Mouse (Mus musculus): ENCODE results near the gene Gnai2.

The Gnai2 gene

DNA sequence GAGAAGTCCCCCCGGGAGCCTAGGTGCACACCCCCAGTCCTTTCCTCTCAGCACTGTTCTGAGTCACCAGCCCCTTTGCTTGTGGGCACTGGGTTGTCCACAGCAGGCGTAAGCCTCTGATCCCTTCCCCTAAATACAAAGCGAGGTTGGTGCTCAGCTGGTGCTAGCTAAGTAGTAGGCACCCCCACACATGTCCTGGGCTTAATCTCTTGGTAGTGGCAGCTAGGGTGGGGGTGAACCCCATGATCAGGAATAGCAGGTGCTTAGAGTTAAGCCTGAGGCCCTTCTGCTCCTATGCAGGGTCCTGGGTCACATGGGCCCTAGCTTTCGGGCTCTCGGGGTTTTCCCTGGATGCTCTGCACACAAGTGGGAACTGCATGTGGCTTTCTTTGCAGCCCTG lies 22.0 kb upstream of the Gnai2 start:
- DNase-seq = no peak

GRCm38 (mm10) chr9:107654585-107654984 lies 19.4 kb upstream of the Gnai2 start:
- DNase-seq = no peak

- DNase-seq = no peak
Observed at GRCm38 (mm10) chr9:107653474-107653873, 18.3 kb upstream of the Gnai2 start.

- DNase-seq = no peak
Observed at GRCm38 (mm10) chr9:107650708-107651481, 15.7 kb upstream of the Gnai2 start.

DNA sequence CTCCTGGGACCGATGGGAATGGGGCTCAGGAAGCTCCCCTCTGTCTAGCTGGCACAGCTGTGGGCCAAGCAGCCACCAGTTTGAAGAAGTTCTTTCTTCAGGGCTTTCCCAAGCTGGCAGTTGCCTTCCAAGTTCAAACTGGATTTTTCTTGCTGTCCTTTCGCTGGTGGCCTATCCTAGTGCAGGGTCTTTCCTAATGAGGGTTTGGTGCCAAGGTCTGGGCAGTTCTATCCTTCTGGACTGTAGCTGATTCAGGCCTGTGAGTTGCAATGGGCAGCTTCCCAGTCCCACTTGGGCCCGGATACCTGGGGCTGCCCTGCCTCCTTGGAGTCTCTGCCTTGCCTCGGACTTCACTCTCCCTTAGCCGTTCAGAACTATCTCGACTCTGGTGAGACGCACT lies 15.1 kb upstream of the Gnai2 start:
- DNase-seq = no peak

DNA sequence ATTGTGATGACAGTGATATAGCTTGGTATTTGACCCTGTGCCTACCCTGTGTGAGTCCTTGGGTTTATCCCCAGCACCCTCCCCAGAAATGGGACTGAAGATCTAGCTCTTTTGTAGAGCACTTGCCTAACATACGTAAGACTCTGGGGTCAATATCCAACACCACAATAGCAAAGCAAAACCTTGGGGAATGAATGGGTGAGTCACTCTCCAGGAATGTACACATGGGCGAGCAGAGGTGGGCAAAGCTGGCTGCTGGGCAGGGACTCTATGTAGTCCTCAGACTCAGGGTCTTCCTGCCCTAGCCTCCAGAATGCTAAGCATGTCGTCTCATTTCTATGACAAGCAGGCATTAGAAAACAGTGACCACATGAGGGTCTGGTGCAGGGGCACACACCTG lies 13.6 kb upstream of the Gnai2 start:
- DNase-seq = no peak

DNA sequence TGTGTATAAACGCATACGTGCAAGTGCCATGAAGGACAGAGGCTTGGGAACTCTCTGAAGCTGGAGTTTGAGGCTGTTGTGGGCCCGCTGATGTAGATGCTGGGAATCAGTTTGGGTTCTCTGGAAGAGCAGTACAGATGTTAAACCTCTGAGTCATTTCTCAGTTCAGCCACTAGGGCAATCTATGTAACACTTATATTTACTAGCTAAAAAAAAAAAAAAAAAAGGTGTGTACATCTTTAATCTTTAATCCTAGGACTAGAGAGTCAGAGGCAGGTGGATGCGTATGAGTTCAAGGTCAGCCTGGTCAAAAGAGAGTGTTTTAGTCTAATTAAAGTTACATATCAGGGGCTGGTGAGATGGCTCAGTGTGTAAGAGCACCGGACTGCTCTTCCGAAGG lies 11.8 kb upstream of the Gnai2 start:
- DNase-seq = no peak

GRCm38 (mm10) chr9:107645577-107645976 lies 10.4 kb upstream of the Gnai2 start:
- DNase-seq = peak; percentile 85

DNA sequence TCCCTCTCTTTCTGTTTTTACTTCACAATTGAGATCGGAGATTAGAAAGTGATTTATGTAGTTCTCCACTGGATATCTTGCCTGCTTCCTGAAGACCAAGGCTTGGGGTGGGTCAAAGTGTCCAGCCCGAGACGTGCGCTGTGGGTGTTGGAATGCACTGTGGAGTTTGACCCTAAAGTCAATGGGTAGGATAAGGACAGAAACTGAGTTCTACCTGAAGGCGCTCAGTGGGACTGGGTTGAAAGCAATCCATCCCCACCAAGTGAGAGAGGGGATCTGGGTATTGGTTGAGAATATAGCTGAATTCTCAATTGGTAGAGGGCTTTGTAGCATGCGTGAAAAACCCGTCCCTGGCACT lies 10.0 kb upstream of the Gnai2 start:
- DNase-seq = peak; percentile 57

DNA sequence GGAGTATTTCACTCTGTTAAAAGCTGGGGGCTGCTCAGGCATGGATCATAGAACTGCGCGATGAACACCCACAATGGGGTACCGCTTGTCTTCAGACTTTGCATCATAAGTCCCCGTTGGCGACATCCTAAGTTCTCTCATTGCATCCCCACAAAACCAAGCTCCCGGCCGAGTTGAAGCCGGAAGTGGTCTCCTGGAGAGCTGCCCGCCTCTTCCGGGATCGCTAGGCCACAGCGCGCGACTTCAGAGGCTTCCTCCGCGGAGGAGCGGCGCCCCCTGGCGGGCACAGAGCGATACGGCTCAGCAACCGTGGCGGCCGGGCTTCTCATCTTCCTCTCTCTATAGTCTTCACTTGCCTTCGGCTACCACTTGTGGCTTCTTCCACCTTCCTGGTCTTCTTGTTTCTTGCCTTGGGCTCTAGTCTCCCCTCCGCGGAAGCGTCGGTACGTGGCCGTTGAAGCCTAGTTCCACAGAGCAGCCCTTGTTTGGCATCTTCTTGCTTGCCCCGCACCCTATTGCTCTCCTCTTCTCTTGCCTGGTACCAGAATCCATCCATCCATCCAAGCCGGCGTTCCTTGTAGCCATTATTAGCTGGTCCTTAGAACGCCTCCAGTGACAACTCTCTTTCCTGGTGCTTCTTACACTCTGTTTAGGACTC lies 9.5 kb upstream of the Gnai2 start:
- peak; percentile 94 for DNase-seq

DNA sequence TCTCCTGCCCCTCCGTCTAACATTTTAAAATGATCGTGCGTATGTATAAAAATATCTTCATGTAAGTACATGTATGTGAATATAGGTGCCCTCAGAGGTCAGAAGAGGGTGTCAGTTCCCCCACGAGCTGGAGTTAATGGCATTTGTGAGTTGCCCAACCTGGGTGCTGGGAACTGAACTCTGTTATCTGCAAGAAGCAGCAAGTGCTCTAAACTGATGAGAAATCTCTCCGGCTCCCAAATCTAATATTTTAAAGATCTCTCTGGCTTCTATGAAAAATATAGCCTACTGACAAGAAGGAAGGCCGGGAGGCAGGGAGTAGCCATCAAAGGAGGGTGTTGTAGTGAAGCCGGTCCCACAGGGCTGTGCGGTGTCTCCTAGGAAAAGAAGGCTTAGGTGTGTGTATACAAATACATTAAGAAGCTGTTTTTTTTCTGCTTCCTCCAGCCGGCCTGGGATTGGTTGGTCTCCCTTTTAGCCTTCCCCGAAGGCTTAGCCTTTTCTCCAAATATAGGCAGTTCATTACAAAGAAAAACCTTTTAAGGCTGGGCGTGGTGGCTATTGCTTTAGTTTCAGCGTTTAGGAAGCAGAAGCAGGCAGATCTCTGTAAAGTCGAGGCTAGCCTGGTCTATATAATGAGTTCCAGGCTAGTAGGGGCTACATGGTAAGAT lies 8.5 kb upstream of the Gnai2 start:
- no peak for DNase-seq

GRCm38 (mm10) chr9:107641666-107642065 lies 6.5 kb upstream of the Gnai2 start:
- DNase-seq = no peak

- DNase-seq = peak; percentile 42
Observed at GRCm38 (mm10) chr9:107640257-107640772, 5.1 kb upstream of the Gnai2 start.

DNA sequence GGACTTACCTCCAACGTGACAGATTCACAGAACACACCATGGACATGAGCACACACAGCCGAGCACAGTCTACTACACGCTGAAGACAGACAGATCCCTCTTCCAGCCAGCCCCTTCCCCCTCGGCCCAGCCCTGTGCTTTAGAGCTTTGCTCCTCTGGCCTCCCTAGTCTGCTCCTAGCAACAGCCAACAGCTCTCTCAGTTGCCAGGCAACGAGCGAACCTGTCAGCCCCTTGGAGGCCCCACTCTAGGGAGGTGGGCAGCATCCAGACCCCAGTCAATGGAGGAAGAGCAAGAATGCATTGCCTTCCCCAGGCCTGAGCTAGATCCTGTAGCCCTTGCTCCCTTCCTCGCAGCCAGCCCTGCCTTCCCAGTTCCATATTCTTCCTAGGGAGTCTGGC lies 1.9 kb upstream of the Gnai2 start:
- no peak for DNase-seq

DNA sequence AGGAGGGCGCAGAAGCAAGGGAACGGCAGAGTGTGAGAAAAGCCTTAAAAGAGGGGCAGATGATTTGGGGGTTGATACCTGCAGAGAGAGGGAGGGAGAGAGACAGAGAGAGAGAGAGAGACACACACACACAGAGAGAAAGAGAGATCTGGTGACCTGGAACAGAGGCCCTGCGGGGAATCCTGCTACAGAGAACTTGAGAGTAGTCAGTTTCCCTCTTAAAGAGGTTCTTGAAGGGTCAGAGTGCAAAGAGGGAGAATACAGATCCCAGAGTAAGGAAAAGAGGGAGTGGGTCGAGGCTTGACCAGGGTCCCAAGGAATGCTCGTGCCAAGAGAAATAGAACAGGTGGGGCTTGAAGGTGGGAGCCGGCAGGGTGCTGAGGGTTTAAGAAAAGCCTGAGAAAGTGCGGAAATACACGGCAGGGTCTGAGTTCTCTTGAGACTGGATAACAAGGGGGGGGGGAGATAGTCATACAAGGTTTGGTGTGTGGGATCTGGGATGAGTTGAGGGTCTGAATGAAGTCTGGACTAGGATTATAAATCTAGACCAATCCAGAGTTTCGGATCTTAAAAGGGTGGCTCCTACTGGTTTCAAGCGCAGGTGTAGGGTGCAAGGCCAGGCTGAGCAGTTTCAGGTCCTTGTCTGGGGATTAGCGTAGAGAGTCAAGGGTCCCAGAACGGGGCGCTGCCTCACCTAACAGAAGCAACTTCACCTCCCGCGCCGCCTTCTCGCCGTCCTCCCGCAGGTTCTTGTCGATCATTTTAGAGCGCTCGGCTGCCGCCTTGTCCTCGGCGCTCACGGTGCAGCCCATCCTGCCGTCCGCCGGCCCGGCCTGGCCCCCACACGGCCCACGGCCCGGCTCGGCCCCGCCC lies 525 bp downstream of the Gnai2 start:
- peak; percentile 14 for DNase-seq

DNA sequence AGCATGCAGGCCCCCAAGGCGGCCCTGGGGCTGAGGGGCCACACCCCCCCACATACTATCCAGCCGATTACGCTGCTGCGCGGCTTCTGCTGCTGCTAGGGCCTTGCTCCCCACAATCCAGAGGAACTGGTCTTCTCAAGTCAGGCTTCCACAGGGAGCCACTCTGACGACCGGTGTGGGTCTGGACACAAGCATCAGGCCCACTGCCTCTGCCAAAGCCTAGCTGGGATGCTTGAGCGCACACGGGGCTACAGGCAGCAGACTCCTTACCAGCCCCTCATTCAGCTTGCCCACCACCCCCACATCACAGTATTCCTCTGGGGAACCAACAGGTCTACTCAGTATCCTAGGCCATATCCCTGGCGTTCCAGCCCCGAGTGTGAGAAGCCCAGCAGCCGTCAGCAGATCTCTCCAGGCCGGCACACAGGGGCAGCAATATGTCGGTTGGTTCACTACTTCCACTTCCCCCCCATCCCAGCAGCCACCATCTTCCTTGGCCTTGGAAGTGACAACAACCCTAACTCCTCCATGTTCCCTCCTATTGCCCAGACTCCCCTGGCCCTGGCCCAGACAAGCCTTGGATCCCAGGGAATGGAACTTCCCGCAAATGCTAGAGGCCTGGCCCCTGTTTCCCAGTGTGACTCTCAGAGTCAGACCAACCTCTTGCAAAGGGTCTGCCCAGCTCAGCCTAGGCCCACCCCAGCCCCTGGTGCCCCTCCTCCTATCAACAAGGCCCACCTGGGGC lies 1.3 kb downstream of the Gnai2 start:
- peak; percentile 45 for DNase-seq

- DNase-seq = peak; percentile 90
Observed at GRCm38 (mm10) chr9:107633091-107633660, 2.0 kb downstream of the Gnai2 start.

DNA sequence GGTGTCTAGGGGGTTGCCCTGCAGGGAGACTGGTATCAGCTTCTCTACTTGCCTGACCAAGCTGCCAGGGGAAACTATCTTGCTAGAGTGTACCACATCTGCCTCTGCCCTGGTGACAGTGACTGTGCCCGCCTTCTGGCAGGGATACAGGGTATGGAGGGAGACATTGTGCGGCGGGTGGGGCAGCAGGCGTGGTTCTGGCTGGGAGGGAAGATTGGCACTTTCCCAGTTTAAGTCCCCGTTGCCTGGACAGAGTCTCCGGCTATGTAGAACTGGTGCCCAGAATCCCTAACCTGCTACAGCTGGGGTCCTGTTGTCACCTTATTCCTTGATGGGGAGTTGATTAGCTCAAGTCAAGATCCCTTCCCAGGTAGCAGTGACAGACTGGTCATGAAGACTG lies 2.7 kb downstream of the Gnai2 start:
- peak; percentile 50 for DNase-seq

- no peak for DNase-seq
Observed at GRCm38 (mm10) chr9:107631861-107632260, 3.3 kb downstream of the Gnai2 start.

DNA sequence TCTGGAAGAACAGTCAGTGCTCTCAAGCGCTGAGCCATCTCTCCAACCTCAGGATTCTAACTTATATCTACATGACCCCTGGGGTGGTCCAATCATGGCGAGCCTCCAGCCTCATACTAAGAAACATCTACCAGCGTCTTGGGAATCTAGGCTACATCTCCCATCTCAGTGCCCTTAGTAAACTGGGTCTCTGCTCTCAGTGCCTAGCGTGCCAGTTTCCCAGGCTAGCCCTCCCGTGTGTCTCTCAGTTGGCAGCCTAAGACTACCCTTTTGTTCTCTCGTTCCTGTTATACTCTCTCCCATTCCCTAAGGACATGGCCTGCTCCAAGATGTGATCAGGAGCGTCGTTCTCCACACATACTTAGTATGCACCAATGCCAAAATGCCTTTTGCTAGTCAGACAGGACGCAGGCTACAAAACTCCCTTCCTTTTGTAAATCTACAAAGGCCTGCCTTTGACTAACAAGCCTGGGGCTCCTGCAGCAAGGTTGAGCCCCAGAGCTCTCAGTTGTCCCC lies 3.8 kb downstream of the Gnai2 start:
- no peak for DNase-seq

DNA sequence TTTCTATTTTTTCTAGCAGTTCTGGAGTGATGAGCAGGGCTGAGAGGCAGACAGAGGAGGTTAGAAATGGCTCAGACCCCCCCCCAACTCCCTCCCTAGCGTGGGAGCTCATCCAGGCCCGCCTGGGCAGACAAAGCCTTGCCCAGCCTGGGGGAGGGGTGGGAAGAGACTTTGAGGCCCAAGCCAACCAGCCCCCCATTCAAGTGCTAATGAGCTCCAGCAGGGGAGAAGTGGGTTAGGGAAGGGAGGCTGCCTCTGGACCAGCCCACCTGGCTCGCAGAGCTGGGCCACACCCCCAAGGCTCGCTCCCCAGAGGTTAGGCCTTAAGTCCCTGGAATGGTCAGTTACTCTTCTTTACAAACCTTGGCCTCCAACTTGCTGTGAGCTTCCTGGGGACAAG lies 4.6 kb downstream of the Gnai2 start:
- DNase-seq = peak; percentile 20

Data from kidney, postnatal 14 days (tissue).